Mouse (Mus musculus) lung, postnatal 0 days (tissue): Measurements from ENCODE around the gene Adgre5.

Experiments
- CTCF ChIP-seq: IDR thresholded peaks from 2 replicates; pipeline ENCODE4 v1.5.1; 2016; ENCODE audit warnings: antibody characterized with exemption, mild to moderate bottlenecking
- EP300 ChIP-seq: IDR thresholded peaks from 2 replicates; pipeline ENCODE4 v1.6.1; 2016; ENCODE audit warnings: antibody characterized with exemption, mild to moderate bottlenecking, control low read depth

GRCm38 (mm10) chr8:83674497-83674896 lies 66.6 kb downstream of the Adgre5 start:
- TF ChIP-seq CTCF (no peak), EP300 (no peak)
